Mouse (Mus musculus): ENCODE data around the gene Mybpc2.

Gene Mybpc2

GRCm38 (mm10) chr7:44546274-44546673, 21.8 kb upstream of the Mybpc2 start:
- DNase-seq (ENCODE audit: low read depth, low spot score), result peak; percentile 56

- no peak for DNase-seq (ENCODE audit: low read depth, low spot score)
These were observed 18.6 kb upstream of the Mybpc2 start for GRCm38 (mm10) chr7:44543071-44543470.

GRCm38 (mm10) chr7:44542555-44542954, 18.1 kb upstream of the Mybpc2 start:
- no peak for DNase-seq (ENCODE audit: low read depth, low spot score)

GRCm38 (mm10) chr7:44538756-44539624, 14.5 kb upstream of the Mybpc2 start:
- DNase-seq (ENCODE audit: low read depth, low spot score), result no peak

- no peak for DNase-seq (ENCODE audit: low read depth, low spot score)
These were observed 13.0 kb upstream of the Mybpc2 start for GRCm38 (mm10) chr7:44537496-44537895.

GRCm38 (mm10) chr7:44537009-44537408, 12.6 kb upstream of the Mybpc2 start:
- no peak for DNase-seq (ENCODE audit: low read depth, low spot score)

- no peak for DNase-seq (ENCODE audit: low read depth, low spot score)
These were observed 12.1 kb upstream of the Mybpc2 start for GRCm38 (mm10) chr7:44536590-44536968.

GRCm38 (mm10) chr7:44535657-44536589, 11.5 kb upstream of the Mybpc2 start:
- peak; percentile 69 for DNase-seq (ENCODE audit: low read depth, low spot score)

GRCm38 (mm10) chr7:44534656-44535441, 10.4 kb upstream of the Mybpc2 start:
- peak; percentile 78 for DNase-seq (ENCODE audit: low read depth, low spot score)

GRCm38 (mm10) chr7:44534242-44534641, 9.8 kb upstream of the Mybpc2 start:
- DNase-seq (ENCODE audit: low read depth, low spot score), result peak; percentile 97

- DNase-seq (ENCODE audit: low read depth, low spot score), result no peak
These were observed 9.2 kb upstream of the Mybpc2 start for GRCm38 (mm10) chr7:44533746-44534045.

- peak; percentile 88 for DNase-seq (ENCODE audit: low read depth, low spot score)
These were observed 8.7 kb upstream of the Mybpc2 start for GRCm38 (mm10) chr7:44532918-44533745.

GRCm38 (mm10) chr7:44531946-44532732, 7.7 kb upstream of the Mybpc2 start, which contains the start of gene Spib:
TSS of gene Spib (minus strand) at chr7:44532071.
- peak; percentile 90 for DNase-seq (ENCODE audit: low read depth, low spot score)

GRCm38 (mm10) chr7:44531207-44531606, 6.8 kb upstream of the Mybpc2 start:
- peak; percentile 97 for DNase-seq (ENCODE audit: low read depth, low spot score)

- no peak for DNase-seq (ENCODE audit: low read depth, low spot score)
These were observed 6.1 kb upstream of the Mybpc2 start for GRCm38 (mm10) chr7:44530507-44530906.

GRCm38 (mm10) chr7:44529518-44529917, 5.1 kb upstream of the Mybpc2 start:
- peak; percentile 92 for DNase-seq (ENCODE audit: low read depth, low spot score)

GRCm38 (mm10) chr7:44527483-44528398, 3.3 kb upstream of the Mybpc2 start:
- peak; percentile 94 for DNase-seq (ENCODE audit: low read depth, low spot score)

GRCm38 (mm10) chr7:44526414-44527154, 2.1 kb upstream of the Mybpc2 start:
- DNase-seq (ENCODE audit: low read depth, low spot score), result peak; percentile 76

All from A20 (cell line).